Mouse (Mus musculus) MEL (cell line): ENCODE measurements at regions not wholly inside any gene's neighbourhood (a gene's known extent, or its start where the extent isn't known, plus 50 kb on each side); places are given as distances from the start of the nearest gene placed in this dataset.

Experiments used
- DNase-seq: peaks from one replicate; pipeline ENCODE4 v3.0.0; 2011; ENCODE audit warnings: low read depth, low spot score
- H3K27ac ChIP-seq: 2 replicates; pipeline ENCODE4 v1.5.1; 2012; ENCODE audit warnings: low read depth, mild to moderate bottlenecking, control low read depth, low read length, moderate library complexity; ENCODE audit not compliant: control insufficient read depth
- H3K27me3 ChIP-seq, 2 experiments: fragments of 150-350 bp in 1 of 2; sonication (generic) in 1 of 2; 2 replicates each; pipeline ENCODE4 v1.6.1; 2012; ENCODE audit warnings: low read length in 2 of 2, mild to moderate bottlenecking in 2 of 2, improper control_type of control experiment in 1 of 2, moderate library complexity in 1 of 2; ENCODE audit not compliant: insufficient read depth in 2 of 2, control insufficient read depth in 1 of 2
- H3K36me3 ChIP-seq, 2 experiments: 2 replicates each; pipeline ENCODE4 v1.6.1; 2012 to 2014; ENCODE audit warnings: low read length in 2 of 2, improper control_type of control experiment in 1 of 2, inconsistent platforms in 1 of 2, mild to moderate bottlenecking in 1 of 2; ENCODE audit not compliant: insufficient read depth in 2 of 2, control insufficient read depth in 1 of 2
- H3K4me1 ChIP-seq, 2 experiments: fragments of 150-350 bp in 1 of 2; sonication (generic) in 1 of 2; 2 replicates each; pipeline ENCODE4 v1.6.1; 2012; ENCODE audit warnings: low read length in 2 of 2, improper control_type of control experiment in 1 of 2, mild to moderate bottlenecking in 1 of 2; ENCODE audit not compliant: insufficient read depth in 2 of 2, control insufficient read depth in 1 of 2
- H3K4me3 ChIP-seq, 2 experiments: fragments of 150-350 bp in 1 of 2; sonication (generic) in 1 of 2; 2 replicates each; pipeline ENCODE4 v1.5.1; 2012; ENCODE audit warnings: low read depth in 2 of 2, low read length in 2 of 2, mild to moderate bottlenecking in 2 of 2, moderate library complexity in 2 of 2, control low read depth in 1 of 2, improper control_type of control experiment in 1 of 2; ENCODE audit not compliant: control insufficient read depth in 1 of 2, insufficient read depth in 1 of 2
- H3K79me2 ChIP-seq: 2 replicates; pipeline ENCODE4 v1.6.1; 2012; ENCODE audit warnings: mild to moderate bottlenecking, low read length, moderate library complexity; ENCODE audit not compliant: control insufficient read depth, poor library complexity, insufficient read depth
- H3K9ac ChIP-seq: 2 replicates; pipeline ENCODE4 v1.6.1; 2012; ENCODE audit warnings: low read depth, mild to moderate bottlenecking, control low read depth, low read length, moderate library complexity; ENCODE audit not compliant: control insufficient read depth, poor library complexity, severe bottlenecking
- H3K9me3 ChIP-seq: fragments of 150-350 bp; sonication (generic); replicated peaks from 2 replicates; pipeline ENCODE4 v1.6.1; 2012; ENCODE audit warnings: mild to moderate bottlenecking, low read length, improper control_type of control experiment, moderate library complexity; ENCODE audit not compliant: insufficient read depth
- CHD1 ChIP-seq: IDR thresholded peaks from 2 replicates; pipeline ENCODE4 v1.6.1; 2012; ENCODE audit warnings: low read depth, mild to moderate bottlenecking, inconsistent platforms, low read length, improper control_type of control experiment
- CHD2 ChIP-seq: IDR thresholded peaks from 2 replicates; pipeline ENCODE4 v1.6.1; 2011; ENCODE audit warnings: low read length, improper control_type of control experiment
- E2F4 ChIP-seq: IDR thresholded peaks from 2 replicates; pipeline ENCODE4 v1.6.1; 2011; ENCODE audit warnings: low read depth, low read length, improper control_type of control experiment, borderline replicate concordance
- EP300 ChIP-seq, 2 experiments: IDR thresholded peaks; 2 replicates each; pipeline ENCODE4 v1.6.1; 2011; ENCODE audit warnings: improper control_type of control experiment in 2 of 2, low read length in 2 of 2, low read depth in 1 of 2, mild to moderate bottlenecking in 1 of 2
- ETS1 ChIP-seq: IDR thresholded peaks from 2 replicates; pipeline ENCODE4 v1.6.1; 2012; ENCODE audit warnings: low read depth, mild to moderate bottlenecking, inconsistent platforms, low read length, improper control_type of control experiment, moderate library complexity
- GABPA ChIP-seq: IDR thresholded peaks from 2 replicates; pipeline ENCODE4 v1.6.1; 2012; ENCODE audit warnings: low read depth, mild to moderate bottlenecking, inconsistent platforms, low read length, improper control_type of control experiment, moderate library complexity
- HCFC1 ChIP-seq: IDR thresholded peaks from 2 replicates; pipeline ENCODE4 v1.6.1; 2012; ENCODE audit warnings: low read depth, mild to moderate bottlenecking, inconsistent platforms, low read length, improper control_type of control experiment, moderate library complexity
- MAZ ChIP-seq: IDR thresholded peaks from 2 replicates; pipeline ENCODE4 v1.6.1; 2012; ENCODE audit warnings: low read depth, mild to moderate bottlenecking, inconsistent platforms, low read length, improper control_type of control experiment
- MXI1 ChIP-seq: IDR thresholded peaks from 2 replicates; pipeline ENCODE4 v1.6.1; 2011; ENCODE audit warnings: mild to moderate bottlenecking, low read depth, low read length, improper control_type of control experiment
- POLR2AphosphoS2 ChIP-seq: IDR thresholded peaks from 2 replicates; pipeline ENCODE4 v1.6.1; 2011; ENCODE audit warnings: low read length, improper control_type of control experiment
- TAL1 ChIP-seq: IDR thresholded peaks from 2 replicates; pipeline ENCODE4 v1.6.1; 2012; ENCODE audit warnings: mild to moderate bottlenecking, inconsistent platforms, low read length, moderate library complexity, mixed read lengths
- TCF12 ChIP-seq: IDR thresholded peaks from 2 replicates; pipeline ENCODE4 v1.6.1; 2014; ENCODE audit warnings: low read depth, mild to moderate bottlenecking, inconsistent platforms, low read length, improper control_type of control experiment, moderate library complexity
- UBTF ChIP-seq: IDR thresholded peaks from 2 replicates; pipeline ENCODE4 v1.6.1; 2012; ENCODE audit warnings: low read depth, mild to moderate bottlenecking, inconsistent platforms, low read length, improper control_type of control experiment, moderate library complexity, borderline replicate concordance; ENCODE audit not compliant: insufficient read depth
- ZNF384 ChIP-seq: IDR thresholded peaks from 2 replicates; pipeline ENCODE4 v1.6.1; 2012; ENCODE audit warnings: low read depth, mild to moderate bottlenecking, inconsistent platforms, low read length, improper control_type of control experiment

DNA sequence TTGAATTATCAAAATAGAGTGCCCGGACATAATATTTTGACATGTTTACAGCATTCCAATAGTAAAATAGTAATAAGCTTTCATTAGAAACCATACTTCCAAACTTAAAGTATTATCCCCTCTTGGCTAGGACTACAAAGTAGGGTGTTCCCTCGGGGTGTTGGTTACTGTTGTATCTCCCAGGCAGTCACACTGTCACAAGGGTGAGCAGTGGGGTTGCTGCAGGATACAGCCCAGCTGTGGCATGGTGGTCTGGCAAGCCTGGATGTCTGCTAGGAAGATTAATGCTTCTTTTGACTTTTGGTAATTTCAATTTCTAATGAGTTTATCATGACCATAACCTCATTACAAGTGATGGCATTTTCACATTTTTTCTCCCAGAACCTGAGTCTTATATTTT, 143.3 kb downstream of the Cxxc4 start:
- Histone ChIP-seq H3K27ac (no peak overlapping the region), H3K79me2 (no peaks in the 10 kb centered on the region), H3K4me3 (no peak overlapping the region), H3K27me3 (no peaks in the 10 kb centered on the region), H3K9me3 (no peaks in the 10 kb centered on the region), H3K36me3 (no peaks in the 10 kb centered on the region), H3K9ac (no peak overlapping the region), H3K4me1 (no peaks in the 10 kb centered on the region)
- no peak for TF ChIP-seq CHD1
- TF ChIP-seq POLR2AphosphoS2 = no peak
- TF ChIP-seq ZNF384 = no peak
- TF ChIP-seq E2F4 = no peak
- no peak for TF ChIP-seq HCFC1
- DNase-seq = no peak

DNA sequence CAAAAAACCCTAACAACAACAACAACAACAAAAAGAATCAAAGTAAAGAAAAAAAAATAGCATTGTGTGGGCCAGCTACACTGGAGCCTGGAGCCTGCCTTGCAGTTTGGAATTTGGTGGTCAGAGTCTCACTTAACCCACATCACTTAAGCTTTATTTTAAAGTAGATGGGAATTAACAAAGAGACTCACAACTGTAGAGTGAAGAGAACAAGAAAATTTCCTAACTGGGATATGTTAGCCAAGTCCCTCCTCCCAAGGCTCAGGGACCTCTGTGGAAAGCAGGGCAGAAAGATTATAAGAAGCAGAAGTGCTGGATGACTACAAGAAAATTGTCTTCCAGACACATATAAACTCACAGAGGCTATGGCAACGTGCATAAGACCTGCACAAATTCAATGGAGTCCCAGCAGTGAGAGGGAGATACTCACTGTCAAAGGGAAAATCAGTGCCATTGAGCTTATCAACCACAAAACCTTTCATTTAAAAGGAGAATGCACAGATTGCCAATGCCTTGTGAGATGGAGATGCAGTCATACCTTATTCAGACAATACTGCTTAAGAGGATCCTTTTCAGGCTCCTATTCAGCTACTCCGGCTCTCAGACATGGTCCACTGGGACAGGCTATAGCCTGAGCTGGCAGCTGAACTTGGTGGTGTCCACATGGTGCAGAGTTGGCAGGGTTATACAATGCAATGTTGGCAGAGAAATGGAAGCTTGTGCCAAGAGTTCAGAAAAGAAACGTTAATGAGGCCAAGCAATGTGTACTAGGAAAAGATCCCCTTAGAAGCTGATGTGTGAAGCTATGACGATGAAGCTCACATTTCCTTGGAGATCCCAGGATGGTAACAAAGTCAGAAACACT, 154.4 kb downstream of the Cxxc4 start:
- no peaks in the 10 kb centered on the region for H3K36me3 ChIP-seq

DNA sequence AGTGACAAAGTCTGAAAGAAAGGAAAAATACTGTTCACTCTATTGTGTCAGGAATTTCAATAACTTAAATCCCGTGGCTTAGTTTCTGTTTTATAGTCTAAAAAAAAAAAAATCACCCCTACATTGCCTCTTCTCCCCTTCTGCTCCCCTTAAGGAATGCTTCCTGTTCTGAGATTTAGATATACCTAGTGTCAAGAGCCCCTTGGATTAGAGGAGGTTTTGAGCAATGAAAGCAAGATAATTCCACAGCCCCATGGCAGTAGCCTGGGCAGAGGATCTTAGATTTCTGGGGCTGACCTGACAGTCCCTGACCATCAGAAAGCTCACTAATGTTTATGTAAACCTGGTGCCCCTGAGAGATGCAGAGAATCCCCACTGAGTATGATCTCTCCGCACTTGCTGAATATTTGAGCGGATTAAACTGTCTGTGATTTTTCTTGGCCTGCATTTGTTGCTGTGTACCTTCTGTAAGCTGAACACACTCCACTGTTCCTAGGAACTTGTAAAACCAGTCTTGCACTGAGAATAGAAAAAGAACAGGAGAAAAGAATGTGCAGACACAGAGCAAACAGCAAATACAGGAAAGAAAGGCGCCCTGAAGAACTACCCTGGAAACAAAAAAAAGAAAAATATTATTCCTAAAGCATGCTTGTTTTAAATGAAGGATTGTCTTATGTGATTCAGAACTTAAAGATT, 164.3 kb downstream of the Cxxc4 start:
- Histone ChIP-seq H3K79me2 (no peaks in the 10 kb centered on the region), H3K4me3 (no peak overlapping the region), H3K36me3 (no peaks in the 10 kb centered on the region), H3K27ac (no peak overlapping the region), H3K9ac (no peak overlapping the region), H3K4me1 (no peaks in the 10 kb centered on the region), H3K9me3 (no peaks in the 10 kb centered on the region), H3K27me3 (no peaks in the 10 kb centered on the region)
- TF ChIP-seq GABPA = no peak
- TF ChIP-seq UBTF = no peak
- TF ChIP-seq EP300 (IDR thresholded peaks at IDR 0.05; ENCODE audit: low read depth in 1 of 2, low read length in 2 of 2) = no peak
- no peak for TF ChIP-seq ETS1
- TF ChIP-seq MAZ = no peak
- TF ChIP-seq CHD2 = no peak
- TF ChIP-seq TAL1 = no peak
- TF ChIP-seq MXI1 = no peak
- DNase-seq = no peak

More for the DNA sequence above, 154.4 kb downstream of the Cxxc4 start:
- no peak overlapping the region for H3K27ac ChIP-seq
- no peak for DNase-seq
- H3K9me3 ChIP-seq = no peaks in the 10 kb centered on the region
- H3K9ac ChIP-seq = no peak overlapping the region
- H3K79me2 ChIP-seq = no peaks in the 10 kb centered on the region
- TF ChIP-seq EP300 (IDR thresholded peaks at IDR 0.05; ENCODE audit: low read depth in 1 of 2, low read length in 2 of 2) (no peak), CHD1 (no peak), TCF12 (no peak)
- H3K4me1 ChIP-seq = no peaks in the 10 kb centered on the region
- no peak overlapping the region for H3K4me3 ChIP-seq
- H3K27me3 ChIP-seq = no peaks in the 10 kb centered on the region
